Mouse (Mus musculus) ES-Bruce4 (cell line): Measurements from ENCODE around the gene Kcnh6. TPM values are rescaled to one million over a fixed set of nuclear protein-coding genes. Genes with fewer than 3 reads are reported as not detected.

Experiments used
- H3K27ac ChIP-seq: 2 replicates; pipeline ENCODE4 v1.5.1; 2012; ENCODE audit warnings: low read length, inconsistent platforms; ENCODE audit not compliant: insufficient read depth
- H3K27me3 ChIP-seq: 2 replicates; pipeline ENCODE4 v1.6.1; 2012; ENCODE audit warnings: mild to moderate bottlenecking, low read length, inconsistent platforms; ENCODE audit not compliant: control insufficient read depth, poor library complexity, insufficient read depth, severe bottlenecking
- H3K36me3 ChIP-seq: 2 replicates; pipeline ENCODE4 v1.6.1; 2012; ENCODE audit warnings: inconsistent platforms, mild to moderate bottlenecking, low read length, moderate library complexity; ENCODE audit not compliant: control insufficient read depth, poor library complexity, insufficient read depth, severe bottlenecking
- H3K4me1 ChIP-seq: one replicate; pipeline ENCODE4 v1.8.1; 2011; ENCODE audit warnings: low read length; ENCODE audit not compliant: control insufficient read depth, insufficient read depth
- H3K4me3 ChIP-seq: 2 replicates; pipeline ENCODE4 v1.5.1; 2011; ENCODE audit warnings: low read depth, mild to moderate bottlenecking, low read length
- H3K9ac ChIP-seq: 2 replicates; pipeline ENCODE4 v1.6.1; 2012; ENCODE audit warnings: low read depth, mild to moderate bottlenecking, inconsistent platforms; ENCODE audit not compliant: poor library complexity, severe bottlenecking
- H3K9me3 ChIP-seq: replicated peaks from 2 replicates; pipeline ENCODE4 v1.6.1; 2012; ENCODE audit warnings: mild to moderate bottlenecking, low read length, inconsistent platforms; ENCODE audit not compliant: control insufficient read depth, poor library complexity, insufficient read depth, severe bottlenecking
- CTCF ChIP-seq: IDR thresholded peaks from one replicate; pipeline ENCODE4 v1.8.1; 2011; ENCODE audit warnings: low read depth, low read length
- EP300 ChIP-seq: IDR thresholded peaks from 2 replicates; pipeline ENCODE4 v1.6.1; 2011; ENCODE audit warnings: low read depth, low read length; ENCODE audit not compliant: insufficient read depth
- POLR2A ChIP-seq: IDR thresholded peaks from one replicate; pipeline ENCODE4 v1.8.1; 2011; ENCODE audit warnings: low read length; ENCODE audit not compliant: insufficient read depth
- polyA plus RNA-seq: library from polyadenylated mRNA; stranded (reverse); fragments of >200 nt; gene quantifications from 2 replicates; pipeline ENCODE4 v1.2.4, GENCODE M21; 2011; ENCODE audit warnings: low read depth; ENCODE audit not compliant: missing spikeins, insufficient read depth, insufficient read length

The Kcnh6 gene
- polyA plus RNA-seq, 1 experiment: 0.21 TPM

DNA sequence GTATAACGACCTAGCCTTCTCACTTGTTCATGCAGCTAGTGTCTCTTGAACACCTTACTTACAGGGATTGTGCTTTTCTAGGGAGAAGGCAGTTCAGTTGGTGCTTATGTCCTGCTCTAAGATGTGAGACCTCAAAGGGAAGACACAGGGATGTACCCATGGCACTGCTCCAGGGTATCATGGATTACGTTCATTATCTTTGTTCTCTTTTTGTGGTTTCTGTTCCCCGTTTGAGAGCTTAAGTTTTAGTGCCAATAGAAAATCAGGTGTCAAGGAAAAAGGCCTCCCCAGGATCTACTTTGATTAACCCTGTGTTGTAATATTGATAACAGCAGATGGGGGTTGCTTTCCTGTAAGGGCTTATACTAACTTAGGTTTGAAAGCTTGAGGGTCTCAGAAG is 65.8 kb downstream of the Kcnh6 start:
- no peak overlapping the region for H3K9ac ChIP-seq
- no peak overlapping the region for H3K27ac ChIP-seq
- H3K36me3 ChIP-seq: peaks cover 7% of the 10 kb centered on the region
- no peaks in the 10 kb centered on the region for H3K4me1 ChIP-seq
- TF ChIP-seq CTCF (no peak), EP300 (no peak), POLR2A (no peak)
- no peaks in the 10 kb centered on the region for H3K9me3 ChIP-seq
- H3K4me3 ChIP-seq: no peak overlapping the region
- H3K27me3 ChIP-seq: no peaks in the 10 kb centered on the region

DNA sequence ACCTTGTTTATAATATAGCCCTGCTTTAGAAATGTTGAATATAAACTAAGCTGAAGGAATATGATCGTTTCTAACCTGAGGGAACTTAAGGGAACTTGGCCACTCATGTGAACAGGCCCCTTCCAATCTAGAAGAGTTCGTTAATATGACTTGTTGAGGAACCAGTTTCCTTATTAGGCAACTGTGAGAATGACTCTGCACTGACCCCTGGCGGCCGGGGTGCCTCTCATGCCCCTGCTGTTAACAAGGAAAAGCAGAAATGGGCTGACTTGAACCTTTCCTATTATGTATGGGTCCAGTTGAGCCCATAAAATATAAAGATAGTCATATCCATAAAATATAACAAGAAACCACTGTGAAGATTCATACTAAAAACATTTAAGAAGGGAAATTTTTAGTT is 68.4 kb downstream of the Kcnh6 start:
- Histone ChIP-seq H3K4me3 (no peak overlapping the region), H3K9ac (no peak overlapping the region), H3K27me3 (no peaks in the 10 kb centered on the region), H3K4me1 (no peaks in the 10 kb centered on the region), H3K36me3 (peaks cover 7% of the 10 kb centered on the region), H3K9me3 (no peaks in the 10 kb centered on the region), H3K27ac (no peak overlapping the region)
- TF ChIP-seq CTCF: peak; percentile 89
- TF ChIP-seq POLR2A: no peak

Other genes with a start within 250 kb of the Kcnh6 start
- 21.4 TPM in 2 replicates for gene Cyb561, start 54.8 kb upstream of the Kcnh6 start, polyA plus RNA-seq
- gene Ace, start 40.2 kb upstream of the Kcnh6 start, polyA plus RNA-seq: 0.18 TPM in 1 of 2 replicates, not detected in the other
- not detected in 2 replicates for gene Ace3, start 13.4 kb upstream of the Kcnh6 start, polyA plus RNA-seq
- 48.9 TPM in 2 replicates for gene Dcaf7, start 28.7 kb downstream of the Kcnh6 start, polyA plus RNA-seq
- gene Taco1, start 57.9 kb downstream of the Kcnh6 start, polyA plus RNA-seq: 9.8 and 11.6 TPM in 2 replicates
- 44.6 and 46.1 TPM in 2 replicates for gene Map3k3, start 76.5 kb downstream of the Kcnh6 start, polyA plus RNA-seq
- gene Gm10840, start 152.7 kb downstream of the Kcnh6 start, polyA plus RNA-seq: not detected in 2 replicates
- 53.7 and 57.2 TPM in 2 replicates for gene Limd2, start 152.7 kb downstream of the Kcnh6 start, polyA plus RNA-seq
- 29.8 and 34.2 TPM in 2 replicates for gene Strada, start 194.0 kb downstream of the Kcnh6 start, polyA plus RNA-seq
- 93.2 and 119 TPM in 2 replicates for gene Ccdc47, start 208.2 kb downstream of the Kcnh6 start, polyA plus RNA-seq
- gene Ddx42, start 208.8 kb downstream of the Kcnh6 start, polyA plus RNA-seq: 73.2 and 75.4 TPM in 2 replicates
- 139 and 156 TPM in 2 replicates for gene Ftsj3, start 248.0 kb downstream of the Kcnh6 start, polyA plus RNA-seq
- gene Psmc5, start 248.0 kb downstream of the Kcnh6 start, polyA plus RNA-seq: 170 and 188 TPM in 2 replicates